Mouse (Mus musculus) adrenal gland, postnatal 10 days (tissue): ENCODE measurements at regions not wholly inside any gene's neighbourhood (a gene's known extent, or its start where the extent isn't known, plus 50 kb on each side); places are given as distances from the start of the nearest gene placed in this dataset.
A peak's percentile ranks its signal among the peaks of the same experiment; 100 is the strongest.

Experiments used
- DNase-seq: peaks from one replicate; pipeline ENCODE4 v3.0.0; 2021; ENCODE audit warnings: mixed read lengths

GRCm38 (mm10) chrX:61119499-61119898, 65.9 kb downstream of the Cdr1 start:
- peak; percentile 1 for DNase-seq

- no peak for DNase-seq
Measured at GRCm38 (mm10) chrX:61117368-61117767, 68.0 kb downstream of the Cdr1 start.

DNA sequence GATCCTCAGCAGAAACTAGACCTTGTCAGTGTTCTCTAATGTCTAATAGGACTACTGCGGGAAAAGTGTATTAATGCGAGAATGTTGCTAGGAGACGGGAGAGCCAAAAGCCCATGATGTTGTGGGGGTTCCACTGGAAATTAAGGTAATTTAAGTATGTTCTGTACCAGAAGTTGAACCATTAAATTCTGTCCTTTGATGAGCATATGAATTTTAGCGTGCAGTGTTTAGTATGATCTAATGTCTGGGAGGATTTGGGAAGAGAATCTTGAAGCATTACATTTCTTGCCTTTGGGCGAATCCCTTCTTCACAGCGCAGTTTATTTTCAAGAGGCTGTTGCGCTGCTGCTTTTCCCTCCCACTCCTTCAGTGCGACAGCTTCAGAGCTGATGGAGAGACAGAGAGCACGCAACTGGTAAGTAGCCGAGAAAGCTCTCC, 69.3 kb downstream of the Cdr1 start:
- DNase-seq, result no peak
